9 mouse cellular contexts compared by ENCODE assay signal in genomic region chr12:12995061-12995973, GRCm38 (mm10). TPM values are rescaled to one million over a fixed set of nuclear protein-coding genes. Genes with fewer than 3 reads are reported as not detected.
DNase-seq lines count a peak whose midpoint lies in the region; ATAC-seq lines count a peak whose summit lies in the region.
"Had no signal": no experiment of that assay in that cellular context is flagged by ENCODE, and none has a peak within 500 bp of the region (broad histone marks: within the 10 kb centered on the region; RNA-seq: fewer than 3 reads in every experiment).

No protein-coding gene starts in this region.

- 0 out of 2 replicates have a peak overlapping the region, but pooled peaks have one; percentile 11 for H3K4me2 ChIP-seq in intestine, embryonic 15.5 days (replicated peaks)
- no peak overlapping the region for H3K4me2 ChIP-seq in liver, embryonic 13.5 days
- no peak overlapping the region for H3K4me2 ChIP-seq in stomach, embryonic 14.5 days (replicated peaks; ENCODE audit: low read depth, low read length)

- 49% methylated on average over 21 of the region's 21 CpGs for WGBS in intestine, embryonic 15.5 days
- 50% methylated on average over 21 of the region's 21 CpGs for WGBS in liver, embryonic 13.5 days (ENCODE audit: insufficient replicate concordance)
- WGBS in stomach, embryonic 14.5 days: 38% methylated on average over 21 of the region's 21 CpGs

- no peaks in the 10 kb centered on the region for H3K9me3 ChIP-seq in intestine, embryonic 15.5 days
- no peaks in the 10 kb centered on the region for H3K9me3 ChIP-seq in liver, embryonic 13.5 days (replicated peaks)
- no peaks in the 10 kb centered on the region for H3K9me3 ChIP-seq in stomach, embryonic 14.5 days (ENCODE audit: control insufficient read depth, low read depth, low read length)

- H3K36me3 ChIP-seq in intestine, embryonic 15.5 days: no peaks in the 10 kb centered on the region
- no peaks in the 10 kb centered on the region for H3K36me3 ChIP-seq in liver, embryonic 13.5 days
- H3K36me3 ChIP-seq in stomach, embryonic 14.5 days (ENCODE audit: control insufficient read depth, insufficient read depth, low read length): no peaks in the 10 kb centered on the region

- peaks cover 10% of the 10 kb centered on the region; the same call in 1 of the 2 replicates for H3K4me1 ChIP-seq in intestine, embryonic 15.5 days (replicated peaks)
- H3K4me1 ChIP-seq in liver, embryonic 13.5 days (replicated peaks): no peaks in the 10 kb centered on the region
- peaks cover 18% of the 10 kb centered on the region; the same call in 1 of the 2 replicates for H3K4me1 ChIP-seq in stomach, embryonic 14.5 days (ENCODE audit: control insufficient read depth, insufficient read depth, low read length)

- intact Hi-C loops in gastrocnemius, postnatal 14 days (cut with DNase I; ENCODE audit: low total_unique reads): no loop called here

- peak; percentile 50 for DNase-seq in adrenal gland, adult 2 months
- no peak for DNase-seq in adrenal gland, adult 18-20 months (ENCODE audit: low spot score in 2 of 2)
- DNase-seq in gastrocnemius, postnatal 14 days: peak; percentile 58
- no peak for DNase-seq in liver, embryonic 13.5 days
- no peak for DNase-seq in layer of hippocampus, postnatal 25 days (ENCODE audit: extremely low spot score in 1 of 2, low spot score in 1 of 2)
- DNase-seq in T-cell, adult 2 months (ENCODE audit: low spot score): no peak

- H3K27ac ChIP-seq in intestine, embryonic 15.5 days: 0 out of 2 replicates have a peak overlapping the region, but pooled peaks have one; percentile 51
- no peak overlapping the region for H3K27ac ChIP-seq in liver, embryonic 13.5 days
- H3K27ac ChIP-seq in stomach, embryonic 14.5 days (ENCODE audit: low read length): 0 out of 2 replicates have a peak overlapping the region, but pooled peaks have one; percentile 3
- H3K27ac ChIP-seq: macrophage had no signal

- H3K27me3 ChIP-seq in intestine, embryonic 15.5 days (replicated peaks): no peaks in the 10 kb centered on the region
- no peaks in the 10 kb centered on the region for H3K27me3 ChIP-seq in liver, embryonic 13.5 days
- no peaks in the 10 kb centered on the region for H3K27me3 ChIP-seq in stomach, embryonic 14.5 days (ENCODE audit: control insufficient read depth, insufficient read depth, low read length)

- no peak overlapping the region for H3K9ac ChIP-seq in intestine, embryonic 15.5 days
- H3K9ac ChIP-seq in liver, embryonic 13.5 days: no peak overlapping the region
- no peak overlapping the region for H3K9ac ChIP-seq in stomach, embryonic 14.5 days (replicated peaks; ENCODE audit: low read depth, low read length)

- no peak overlapping the region for H3K4me3 ChIP-seq in intestine, embryonic 15.5 days (replicated peaks)
- no peak overlapping the region for H3K4me3 ChIP-seq in liver, embryonic 13.5 days (replicated peaks)
- H3K4me3 ChIP-seq in stomach, embryonic 14.5 days (ENCODE audit: low read depth, low read length): no peak overlapping the region

- ATAC-seq in intestine, embryonic 15.5 days: peak; percentile 72
- ATAC-seq in liver, embryonic 13.5 days (ENCODE audit: low read depth): peak; percentile 64
- peak; percentile 64; the same call in 1 of the 2 replicates for ATAC-seq in stomach, embryonic 14.5 days (ENCODE audit: insufficient number of reproducible peaks, insufficient read depth, low FRiP score, low read depth)

RNA-seq across cellular contexts. Expression of gene Mycn, which starts 53.6 kb away (rescaled TPM):
- 1 to 10 TPM; 6.1 to 9.6 TPM for total RNA-seq in adrenal gland, adult 2 months (2021)
- polyA plus RNA-seq in adrenal gland, adult 2 months (2012; rRNA removed): 3.8 and 5.8 TPM in 2 replicates
- total RNA-seq in adrenal gland, adult 18-20 months (2021): 1 to 10 TPM; 7.1 to 7.4 TPM
- 1 to 10 TPM in 1 of 2 experiments, under 1 TPM in 1; 0.91 to 1.5 TPM for total RNA-seq in gastrocnemius, postnatal 14 days (2021)
- polyA plus RNA-seq in intestine, embryonic 15.5 days (2015; fragmentation: Nextera tagmentation; extraction: Ambion mirVana): 72.5 and 89.8 TPM in 2 replicates
- polyA plus RNA-seq in liver, embryonic 13.5 days (2015; fragmentation: Nextera tagmentation; extraction: Ambion mirVana): 7.5 and 7.7 TPM in 2 replicates
- polyA plus RNA-seq in stomach, embryonic 14.5 days (2014; fragmentation: Nextera tagmentation; extraction: Ambion mirVana): 47.6 and 47.9 TPM in 2 replicates
- 10 to 100 TPM; 12.2 to 14.1 TPM for total RNA-seq in layer of hippocampus, postnatal 25 days (2021)
- polyA plus RNA-seq: macrophage had no signal

Comparison
In these comparisons a context has a peak if more than half of its experiments do, and no peak if none do; other contexts are left out.
1. DNase-seq: peak in adrenal gland, adult 2 months (single experiment) and gastrocnemius, postnatal 14 days (single experiment); none in adrenal gland, adult 18-20 months (0 of 2), liver, embryonic 13.5 days (single experiment), layer of hippocampus, postnatal 25 days (0 of 2) and T-cell, adult 2 months (single experiment).
2. Peak in every context shown above with its lines, with median percentiles within 50 percentile points of each other: ATAC-seq.